Mouse (Mus musculus) MEL (cell line): Measurements from ENCODE around the gene Mcrip1. TPM values are rescaled to one million over a fixed set of nuclear protein-coding genes. Genes with fewer than 3 reads are reported as not detected.
A peak's percentile ranks its signal among the peaks of the same experiment; 100 is the strongest.

Experiments used
- DNase-seq: peaks from one replicate; pipeline ENCODE4 v3.0.0; 2011; ENCODE audit warnings: low read depth, low spot score
- H3K27ac ChIP-seq: 2 replicates; pipeline ENCODE4 v1.5.1; 2012; ENCODE audit warnings: low read depth, mild to moderate bottlenecking, control low read depth, low read length, moderate library complexity; ENCODE audit not compliant: control insufficient read depth
- H3K27me3 ChIP-seq, 2 experiments: fragments of 150-350 bp in 1 of 2; sonication (generic) in 1 of 2; 2 replicates each; pipeline ENCODE4 v1.6.1; 2012; ENCODE audit warnings: low read length in 2 of 2, mild to moderate bottlenecking in 2 of 2, improper control_type of control experiment in 1 of 2, moderate library complexity in 1 of 2; ENCODE audit not compliant: insufficient read depth in 2 of 2, control insufficient read depth in 1 of 2
- H3K36me3 ChIP-seq, 2 experiments: 2 replicates each; pipeline ENCODE4 v1.6.1; 2012 to 2014; ENCODE audit warnings: low read length in 2 of 2, improper control_type of control experiment in 1 of 2, inconsistent platforms in 1 of 2, mild to moderate bottlenecking in 1 of 2; ENCODE audit not compliant: insufficient read depth in 2 of 2, control insufficient read depth in 1 of 2
- H3K4me1 ChIP-seq, 2 experiments: fragments of 150-350 bp in 1 of 2; sonication (generic) in 1 of 2; 2 replicates each; pipeline ENCODE4 v1.6.1; 2012; ENCODE audit warnings: low read length in 2 of 2, improper control_type of control experiment in 1 of 2, mild to moderate bottlenecking in 1 of 2; ENCODE audit not compliant: insufficient read depth in 2 of 2, control insufficient read depth in 1 of 2
- H3K4me3 ChIP-seq, 2 experiments: fragments of 150-350 bp in 1 of 2; sonication (generic) in 1 of 2; 2 replicates each; pipeline ENCODE4 v1.5.1; 2012; ENCODE audit warnings: low read depth in 2 of 2, low read length in 2 of 2, mild to moderate bottlenecking in 2 of 2, moderate library complexity in 2 of 2, control low read depth in 1 of 2, improper control_type of control experiment in 1 of 2; ENCODE audit not compliant: control insufficient read depth in 1 of 2, insufficient read depth in 1 of 2
- H3K79me2 ChIP-seq: 2 replicates; pipeline ENCODE4 v1.6.1; 2012; ENCODE audit warnings: mild to moderate bottlenecking, low read length, moderate library complexity; ENCODE audit not compliant: control insufficient read depth, poor library complexity, insufficient read depth
- H3K9ac ChIP-seq: 2 replicates; pipeline ENCODE4 v1.6.1; 2012; ENCODE audit warnings: low read depth, mild to moderate bottlenecking, control low read depth, low read length, moderate library complexity; ENCODE audit not compliant: control insufficient read depth, poor library complexity, severe bottlenecking
- H3K9me3 ChIP-seq: fragments of 150-350 bp; sonication (generic); replicated peaks from 2 replicates; pipeline ENCODE4 v1.6.1; 2012; ENCODE audit warnings: mild to moderate bottlenecking, low read length, improper control_type of control experiment, moderate library complexity; ENCODE audit not compliant: insufficient read depth
- CHD1 ChIP-seq: IDR thresholded peaks from 2 replicates; pipeline ENCODE4 v1.6.1; 2012; ENCODE audit warnings: low read depth, mild to moderate bottlenecking, inconsistent platforms, low read length, improper control_type of control experiment
- CHD2 ChIP-seq: IDR thresholded peaks from 2 replicates; pipeline ENCODE4 v1.6.1; 2011; ENCODE audit warnings: low read length, improper control_type of control experiment
- E2F4 ChIP-seq: IDR thresholded peaks from 2 replicates; pipeline ENCODE4 v1.6.1; 2011; ENCODE audit warnings: low read depth, low read length, improper control_type of control experiment, borderline replicate concordance
- EP300 ChIP-seq, 2 experiments: IDR thresholded peaks; 2 replicates each; pipeline ENCODE4 v1.6.1; 2011; ENCODE audit warnings: improper control_type of control experiment in 2 of 2, low read length in 2 of 2, low read depth in 1 of 2, mild to moderate bottlenecking in 1 of 2
- ETS1 ChIP-seq: IDR thresholded peaks from 2 replicates; pipeline ENCODE4 v1.6.1; 2012; ENCODE audit warnings: low read depth, mild to moderate bottlenecking, inconsistent platforms, low read length, improper control_type of control experiment, moderate library complexity
- GABPA ChIP-seq: IDR thresholded peaks from 2 replicates; pipeline ENCODE4 v1.6.1; 2012; ENCODE audit warnings: low read depth, mild to moderate bottlenecking, inconsistent platforms, low read length, improper control_type of control experiment, moderate library complexity
- GATA1 ChIP-seq: IDR thresholded peaks from 2 replicates; pipeline ENCODE4 v1.6.1; 2011; ENCODE audit warnings: low read depth, low read length, improper control_type of control experiment
- HCFC1 ChIP-seq: IDR thresholded peaks from 2 replicates; pipeline ENCODE4 v1.6.1; 2012; ENCODE audit warnings: low read depth, mild to moderate bottlenecking, inconsistent platforms, low read length, improper control_type of control experiment, moderate library complexity
- JUND ChIP-seq: IDR thresholded peaks from 2 replicates; pipeline ENCODE4 v1.6.1; 2011; ENCODE audit warnings: low read depth, mild to moderate bottlenecking, improper control_type of control experiment, low read length
- KAT2A ChIP-seq: conservative IDR thresholded peaks from 2 replicates; pipeline ENCODE4 v1.6.1; 2012; ENCODE audit warnings: low read depth, low read length, improper control_type of control experiment, inconsistent platforms
- MAFK ChIP-seq: IDR thresholded peaks from 2 replicates; pipeline ENCODE4 v1.6.1; 2011; ENCODE audit warnings: low read depth, mild to moderate bottlenecking, low read length, improper control_type of control experiment, borderline replicate concordance
- MAX ChIP-seq: IDR thresholded peaks from 2 replicates; pipeline ENCODE4 v1.6.1; 2011; ENCODE audit warnings: low read length, improper control_type of control experiment
- MAZ ChIP-seq: IDR thresholded peaks from 2 replicates; pipeline ENCODE4 v1.6.1; 2012; ENCODE audit warnings: low read depth, mild to moderate bottlenecking, inconsistent platforms, low read length, improper control_type of control experiment
- MEF2A ChIP-seq: IDR thresholded peaks from 2 replicates; pipeline ENCODE4 v1.6.1; 2014; ENCODE audit warnings: low read depth, mild to moderate bottlenecking, inconsistent platforms, low read length, improper control_type of control experiment; ENCODE audit not compliant: poor library complexity, insufficient replicate concordance, severe bottlenecking; ENCODE audit errors: extremely low read depth
- MXI1 ChIP-seq: IDR thresholded peaks from 2 replicates; pipeline ENCODE4 v1.6.1; 2011; ENCODE audit warnings: mild to moderate bottlenecking, low read depth, low read length, improper control_type of control experiment
- NRF1 ChIP-seq: IDR thresholded peaks from 2 replicates; pipeline ENCODE4 v1.6.1; 2014; ENCODE audit warnings: low read depth, mild to moderate bottlenecking, inconsistent platforms, low read length, improper control_type of control experiment, moderate library complexity; ENCODE audit not compliant: poor library complexity, insufficient read depth, severe bottlenecking
- POLR2A ChIP-seq, 2 experiments: IDR thresholded peaks; 2 replicates each; pipeline ENCODE4 v1.6.1; 2011 to 2012; ENCODE audit warnings: low read length in 2 of 2, mild to moderate bottlenecking in 2 of 2, control low read depth in 1 of 2, improper control_type of control experiment in 1 of 2, low read depth in 1 of 2, moderate library complexity in 1 of 2; ENCODE audit not compliant: control insufficient read depth in 1 of 2, insufficient read depth in 1 of 2, poor library complexity in 1 of 2
- POLR2AphosphoS2 ChIP-seq: IDR thresholded peaks from 2 replicates; pipeline ENCODE4 v1.6.1; 2011; ENCODE audit warnings: low read length, improper control_type of control experiment
- RCOR1 ChIP-seq: IDR thresholded peaks from 2 replicates; pipeline ENCODE4 v1.6.1; 2012; ENCODE audit warnings: low read depth, mild to moderate bottlenecking, inconsistent platforms, low read length, improper control_type of control experiment
- SIN3A ChIP-seq: IDR thresholded peaks from 2 replicates; pipeline ENCODE4 v1.6.1; 2012; ENCODE audit warnings: low read length, improper control_type of control experiment, inconsistent platforms
- TBP ChIP-seq: IDR thresholded peaks from 2 replicates; pipeline ENCODE4 v1.8.0; 2011; ENCODE audit warnings: low read depth, low read length, improper control_type of control experiment
- TCF12 ChIP-seq: IDR thresholded peaks from 2 replicates; pipeline ENCODE4 v1.6.1; 2014; ENCODE audit warnings: low read depth, mild to moderate bottlenecking, inconsistent platforms, low read length, improper control_type of control experiment, moderate library complexity
- USF1 ChIP-seq: IDR thresholded peaks from 2 replicates; pipeline ENCODE4 v1.6.1; 2014; ENCODE audit warnings: low read depth, mild to moderate bottlenecking, inconsistent platforms, low read length, improper control_type of control experiment, moderate library complexity
- USF2 ChIP-seq, 2 experiments: IDR thresholded peaks; 2 replicates each; pipeline ENCODE4 v1.6.1; 2011 to 2012; ENCODE audit warnings: improper control_type of control experiment in 2 of 2, low read length in 2 of 2, borderline replicate concordance in 1 of 2, inconsistent platforms in 1 of 2, low read depth in 1 of 2, mild to moderate bottlenecking in 1 of 2; ENCODE audit not compliant: insufficient read depth in 1 of 2
- ZC3H11A ChIP-seq: IDR thresholded peaks from 2 replicates; pipeline ENCODE4 v1.6.1; 2012; ENCODE audit warnings: low read depth, mild to moderate bottlenecking, inconsistent platforms, low read length, improper control_type of control experiment
- ZKSCAN1 ChIP-seq: IDR thresholded peaks from 2 replicates; pipeline ENCODE4 v1.6.1; 2012; ENCODE audit warnings: low read depth, mild to moderate bottlenecking, inconsistent platforms, low read length, improper control_type of control experiment, moderate library complexity
- ZMIZ1 ChIP-seq: IDR thresholded peaks from 2 replicates; pipeline ENCODE4 v1.6.1; 2012; ENCODE audit warnings: low read depth, mild to moderate bottlenecking, inconsistent platforms, low read length, improper control_type of control experiment, moderate library complexity
- ZNF384 ChIP-seq: IDR thresholded peaks from 2 replicates; pipeline ENCODE4 v1.6.1; 2012; ENCODE audit warnings: low read depth, mild to moderate bottlenecking, inconsistent platforms, low read length, improper control_type of control experiment
- polyA plus RNA-seq, 2 experiments: library from polyadenylated mRNA; stranded (reverse) in 1 of 2; unstranded in 1 of 2; fragments of >175 nt in 1 of 2; fragments of >200 nt in 1 of 2; gene quantifications; 2 replicates each; pipeline versions ENCODE4 v1.2.1 to v1.2.4; 2012; ENCODE audit warnings: low replicate concordance in 2 of 2, low read depth in 1 of 2; ENCODE audit not compliant: insufficient read length in 2 of 2, insufficient read depth in 1 of 2, missing spikeins in 1 of 2
- total RNA-seq: library from RNA; depleted of rRNA; stranded (reverse); fragments of 300-350 nt; gene quantifications from 2 replicates; pipeline ENCODE4 v1.2.3, GENCODE M21; 2012

Mcrip1 gene
- total and polyA plus RNA-seq, 3 experiments = 36.6 to 83.5 TPM; not detected in 1

DNA sequence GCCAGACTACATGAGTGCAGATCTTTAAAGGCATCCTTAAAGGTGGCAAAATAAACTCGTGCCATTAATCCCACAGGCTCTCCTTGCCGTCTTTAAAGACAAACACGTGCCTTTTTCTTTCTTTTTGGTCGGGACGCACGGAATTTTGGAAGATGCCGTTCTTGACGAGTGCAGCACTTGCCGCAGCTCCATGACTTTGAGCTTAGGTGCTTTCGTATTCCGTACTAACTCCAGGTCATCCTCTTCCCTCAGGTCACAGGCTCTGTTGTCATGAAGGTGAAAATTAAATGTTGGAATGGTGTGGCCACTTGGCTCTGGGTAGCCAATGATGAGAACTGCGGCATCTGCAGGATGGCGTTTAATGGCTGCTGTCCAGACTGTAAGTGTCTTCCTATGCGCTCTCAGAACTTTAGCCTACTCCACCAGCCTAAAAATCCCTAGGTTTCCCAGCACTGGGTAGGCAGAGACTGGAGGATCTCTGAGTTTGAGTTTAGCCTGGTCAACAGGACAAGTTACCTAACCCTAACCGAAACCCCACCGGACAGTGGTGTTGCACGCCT, 49.5 kb upstream of the Mcrip1 start:
- H3K27me3 ChIP-seq = no peaks in the 10 kb centered on the region
- H3K9ac ChIP-seq = peak overlapping the region; percentile 93
- TF ChIP-seq ZNF384 (no peak), MAFK (no peak), JUND (no peak), ZC3H11A (no peak), ZKSCAN1 (no peak), EP300 (IDR thresholded peaks at IDR 0.05; ENCODE audit: low read depth in 1 of 2, low read length in 2 of 2) (no peak), E2F4 (no peak), CHD2 (no peak), CHD1 (no peak)
- peak overlapping the region; percentile 92 for H3K27ac ChIP-seq
- DNase-seq = no peak
- peaks cover 54% of the 10 kb centered on the region for H3K79me2 ChIP-seq
- no peaks in the 10 kb centered on the region for H3K9me3 ChIP-seq
- peaks cover 5 to 37% of the 10 kb centered on the region in 2 experiments for H3K4me1 ChIP-seq
- peaks cover 36 to 47% of the 10 kb centered on the region in 2 experiments for H3K36me3 ChIP-seq
- peak overlapping the region; percentile 63 to 89 for H3K4me3 ChIP-seq

DNA sequence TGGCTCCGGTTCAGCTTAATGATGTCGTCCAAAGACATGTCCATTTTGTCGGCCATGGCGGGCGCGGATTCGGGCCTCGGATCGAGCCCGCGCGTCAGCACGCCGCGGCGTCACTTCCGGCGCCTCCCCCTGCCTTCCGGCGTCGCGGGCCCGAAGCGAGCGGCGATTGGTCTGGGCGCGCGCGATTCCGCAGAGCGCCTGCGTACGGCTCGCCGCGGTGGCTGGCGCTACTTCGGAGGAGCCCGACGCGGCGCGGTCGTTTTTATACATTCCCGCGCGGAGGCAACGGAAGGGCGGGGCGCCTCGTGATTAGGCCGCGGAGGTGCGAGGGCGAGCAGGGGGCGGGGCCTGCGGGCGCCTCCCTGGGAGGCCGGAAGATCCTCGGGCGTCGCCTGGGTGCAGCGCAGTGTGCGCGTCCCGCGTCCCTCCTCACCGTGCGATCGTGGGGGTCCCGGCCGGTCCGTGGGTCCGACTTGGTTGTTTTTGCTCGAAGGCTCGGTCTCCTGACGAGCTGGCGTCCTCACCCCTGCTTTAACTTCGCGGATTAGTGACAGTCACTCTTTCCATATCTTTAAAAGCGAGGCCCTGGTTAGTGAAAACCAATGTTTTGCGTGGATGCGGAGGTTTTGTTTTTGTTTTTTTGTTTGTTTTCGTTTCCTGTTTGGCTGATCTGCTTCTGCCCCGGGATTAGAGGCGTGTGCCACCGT, 48.9 kb upstream of the Mcrip1 start, which contains the start of the genes Alyref and Anapc11:
Gene Alyref (minus strand): TSS at position 83 of the 707 bp plus-strand sequence.
Gene Anapc11 (plus strand): TSS at position 139 of the 707 bp plus-strand sequence.
- peak within 1 kb of the TSS; percentile 99 for H3K9ac ChIP-seq
- H3K4me3 ChIP-seq = peak within 1 kb of the TSS; percentile 89 to 95
- peak; percentile 99 for DNase-seq
- H3K27ac ChIP-seq = peak within 1 kb of the TSS; percentile 92
- peaks cover 59% of the 10 kb centered on the region for H3K79me2 ChIP-seq
- H3K27me3 ChIP-seq = no peaks in the 10 kb centered on the region
- H3K36me3 ChIP-seq = peaks cover 39 to 52% of the 10 kb centered on the region in 2 experiments
- peaks cover 5 to 39% of the 10 kb centered on the region in 2 experiments for H3K4me1 ChIP-seq
- H3K9me3 ChIP-seq = no peaks in the 10 kb centered on the region
- no peak for TF ChIP-seq ZC3H11A
- TF ChIP-seq EP300 (IDR thresholded peaks at IDR 0.05; ENCODE audit: low read depth in 1 of 2, low read length in 2 of 2) = peak in 1 of 2 experiments; percentile 62; a peak in 2 of 4 replicates
- no peak for TF ChIP-seq USF2 (IDR thresholded peaks at IDR 0.05; ENCODE audit: borderline replicate concordance in 1 of 2, insufficient read depth in 1 of 2, low read depth in 1 of 2, low read length in 2 of 2)
- TF ChIP-seq RCOR1 = peak; percentile 19; the same call in 1 of the 2 replicates
- TF ChIP-seq HCFC1 = peak; percentile 89
- 0 out of 2 replicates have a peak, but pooled peaks have one; percentile 7 for TF ChIP-seq MEF2A
- TF ChIP-seq SIN3A = peak; percentile 66
- TF ChIP-seq ZMIZ1 = peak; percentile 96
- TF ChIP-seq POLR2A (IDR thresholded peaks at IDR 0.05; ENCODE audit: control insufficient read depth in 1 of 2, insufficient read depth in 1 of 2, low read depth in 1 of 2, low read length in 2 of 2, poor library complexity in 1 of 2) = peak; percentile 91 to 97
- peak; percentile 88; the same call in 1 of the 2 replicates for TF ChIP-seq E2F4
- peak; percentile 76; the same call in 1 of the 2 replicates for TF ChIP-seq ETS1
- TF ChIP-seq JUND = no peak
- peak; percentile 97 for TF ChIP-seq NRF1
- no peak for TF ChIP-seq GATA1
- peak; percentile 89; the same call in 1 of the 2 replicates for TF ChIP-seq MAZ
- peak; percentile 77; the same call in 1 of the 2 replicates for TF ChIP-seq TBP
- peak; percentile 99 for TF ChIP-seq MAX
- TF ChIP-seq ZNF384 = no peak
- TF ChIP-seq TCF12 = peak; percentile 66; the same call in 1 of the 2 replicates
- no peak for TF ChIP-seq GABPA
- TF ChIP-seq CHD1 = no peak
- TF ChIP-seq MXI1 = peak; percentile 69
- peak; percentile 81 for TF ChIP-seq KAT2A
- TF ChIP-seq POLR2AphosphoS2 = peak; percentile 88
- peak; percentile 79 for TF ChIP-seq USF1
